Mouse (Mus musculus): ENCODE results near the gene Pah.

DNA sequence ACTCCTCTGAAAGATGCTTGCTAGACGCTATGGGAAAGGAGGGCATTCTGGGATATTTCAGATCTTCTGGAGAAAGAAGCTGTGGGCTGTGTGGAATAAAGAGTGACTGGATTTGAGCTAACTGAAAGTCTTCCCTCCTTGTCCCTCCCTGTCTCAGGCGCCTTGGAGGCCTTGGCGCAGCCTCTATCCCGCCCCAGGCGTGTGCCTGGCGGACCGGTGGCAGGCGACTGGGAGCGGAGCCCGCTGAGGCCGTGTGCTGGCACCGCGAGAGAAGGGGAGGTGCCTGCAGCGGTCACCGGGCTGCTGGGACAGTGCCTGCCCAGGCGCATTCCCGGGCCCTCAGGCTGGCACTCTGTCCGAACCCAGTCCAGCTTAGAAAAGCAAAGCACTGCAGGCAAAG lies 27.0 kb upstream of the Pah start:
- TF ChIP-seq CTCF (IDR thresholded peaks at IDR 0.05; ENCODE audit: extremely low read depth, insufficient read length, insufficient replicate concordance, low read depth, low read length) (no peak), POLR2A (IDR thresholded peaks at IDR 0.05; ENCODE audit: low read depth, low read length) (no peak)
